Mouse (Mus musculus) CH12.LX (cell line): ENCODE data around the gene Ilkap. TPM values are rescaled to one million over a fixed set of nuclear protein-coding genes. Genes with fewer than 3 reads are reported as not detected.

Source experiments
- DNase-seq: peaks from one replicate; pipeline ENCODE4 v3.0.0-alpha.2; 2013; ENCODE audit errors: extremely low read depth
- H3K27ac ChIP-seq: 2 replicates; pipeline ENCODE4 v1.5.1; 2012; ENCODE audit warnings: low read depth, mild to moderate bottlenecking, control low read depth, moderate library complexity; ENCODE audit not compliant: insufficient read depth
- H3K27me3 ChIP-seq: replicated peaks from 2 replicates; pipeline ENCODE3; 2012; ENCODE audit warnings: inconsistent platforms
- H3K36me3 ChIP-seq, 2 experiments: replicated peaks in 1 of 2; 2 replicates each; pipeline versions ENCODE3 to v1.6.1; 2012; ENCODE audit warnings: inconsistent platforms in 1 of 2, low read length in 1 of 2, mild to moderate bottlenecking in 1 of 2, mixed read lengths in 1 of 2, moderate library complexity in 1 of 2; ENCODE audit not compliant: control insufficient read depth in 1 of 2, insufficient read depth in 1 of 2
- H3K4me1 ChIP-seq, 2 experiments: 2 replicates each; pipeline ENCODE4 v1.6.1; 2012; ENCODE audit warnings: inconsistent platforms in 1 of 2, moderate library complexity in 1 of 2; ENCODE audit not compliant: insufficient read depth in 2 of 2, control insufficient read depth in 1 of 2
- H3K4me2 ChIP-seq: 2 replicates; pipeline ENCODE4 v1.6.1; 2012; ENCODE audit warnings: low read depth, mild to moderate bottlenecking, control low read depth; ENCODE audit not compliant: poor library complexity, insufficient read depth, severe bottlenecking
- H3K4me3 ChIP-seq, 3 experiments: fragments of 150-350 bp in 1 of 3; sonication (generic) in 1 of 3; replicated peaks in 1 of 3; 2 replicates each; pipeline versions ENCODE3 to v1.5.1; 2011 to 2012; ENCODE audit warnings: low read depth in 2 of 3, low read length in 2 of 3, mild to moderate bottlenecking in 2 of 3, moderate library complexity in 2 of 3, control low read depth in 1 of 3, improper control_type of control experiment in 1 of 3, inconsistent platforms in 1 of 3, mixed read lengths in 1 of 3; ENCODE audit not compliant: poor library complexity in 1 of 3
- H3K79me2 ChIP-seq: replicated peaks from 2 replicates; pipeline ENCODE4 v1.6.1; 2012; ENCODE audit warnings: mild to moderate bottlenecking, moderate library complexity; ENCODE audit not compliant: control insufficient read depth, poor library complexity, insufficient read depth, severe bottlenecking; ENCODE audit errors: extremely low read depth
- H3K9ac ChIP-seq: 2 replicates; pipeline ENCODE4 v1.6.1; 2012; ENCODE audit warnings: low read depth, mild to moderate bottlenecking, control low read depth, moderate library complexity; ENCODE audit not compliant: insufficient read depth
- H3K9me3 ChIP-seq: replicated peaks from 2 replicates; pipeline ENCODE3; 2012; ENCODE audit warnings: low read length, inconsistent platforms, mixed read lengths
- BHLHE40 ChIP-seq: IDR thresholded peaks from 2 replicates; pipeline ENCODE4 v1.6.1; 2011; ENCODE audit warnings: mild to moderate bottlenecking, low read depth, low read length, improper control_type of control experiment
- CHD2 ChIP-seq: IDR thresholded peaks from 2 replicates; pipeline ENCODE4 v1.6.1; 2011; ENCODE audit warnings: low read length, improper control_type of control experiment
- E2F4 ChIP-seq: IDR thresholded peaks from 2 replicates; pipeline ENCODE4 v1.6.1; 2011; ENCODE audit warnings: low read depth, low read length, improper control_type of control experiment; ENCODE audit not compliant: insufficient replicate concordance
- EP300 ChIP-seq: IDR thresholded peaks from 2 replicates; pipeline ENCODE4 v1.6.1; 2011; ENCODE audit warnings: low read length, improper control_type of control experiment
- GABPA ChIP-seq: IDR thresholded peaks from 2 replicates; pipeline ENCODE4 v1.6.1; 2012; ENCODE audit warnings: low read depth, low read length, improper control_type of control experiment, inconsistent platforms; ENCODE audit not compliant: insufficient replicate concordance
- HCFC1 ChIP-seq: IDR thresholded peaks from 2 replicates; pipeline ENCODE4 v1.6.1; 2012; ENCODE audit warnings: low read depth, mild to moderate bottlenecking, inconsistent platforms, low read length, improper control_type of control experiment
- IRF4 ChIP-seq: IDR thresholded peaks from 2 replicates; pipeline ENCODE4 v1.6.1; 2014; ENCODE audit warnings: low read depth, mild to moderate bottlenecking, inconsistent platforms, low read length, improper control_type of control experiment
- JUN ChIP-seq: IDR thresholded peaks from 2 replicates; pipeline ENCODE4 v1.6.1; 2011; ENCODE audit warnings: low read depth, mild to moderate bottlenecking, low read length, improper control_type of control experiment, moderate library complexity; ENCODE audit not compliant: insufficient read depth
- MAFK ChIP-seq: IDR thresholded peaks from 2 replicates; pipeline ENCODE4 v1.6.1; 2011; ENCODE audit warnings: low read length, improper control_type of control experiment; ENCODE audit not compliant: insufficient replicate concordance
- MAZ ChIP-seq: IDR thresholded peaks from 2 replicates; pipeline ENCODE4 v1.6.1; 2012; ENCODE audit warnings: low read depth, mild to moderate bottlenecking, inconsistent platforms, low read length, improper control_type of control experiment, moderate library complexity
- MEF2A ChIP-seq: IDR thresholded peaks from 2 replicates; pipeline ENCODE4 v1.6.1; 2014; ENCODE audit warnings: low read depth, mild to moderate bottlenecking, inconsistent platforms, low read length, improper control_type of control experiment, borderline replicate concordance
- MYC ChIP-seq: IDR thresholded peaks from 2 replicates; pipeline ENCODE4 v1.6.1; 2011; ENCODE audit warnings: low read depth, mild to moderate bottlenecking, improper control_type of control experiment, low read length
- NRF1 ChIP-seq: IDR thresholded peaks from 2 replicates; pipeline ENCODE4 v1.6.1; 2014; ENCODE audit warnings: low read depth, mild to moderate bottlenecking, inconsistent platforms, low read length, improper control_type of control experiment, moderate library complexity
- PAX5 ChIP-seq: IDR thresholded peaks from 2 replicates; pipeline ENCODE4 v1.6.1; 2012; ENCODE audit warnings: low read length, inconsistent platforms, mixed read lengths
- POLR2A ChIP-seq: IDR thresholded peaks from 2 replicates; pipeline ENCODE4 v1.6.1; 2011; ENCODE audit warnings: low read depth, mild to moderate bottlenecking, improper control_type of control experiment, low read length
- POLR2AphosphoS2 ChIP-seq: IDR thresholded peaks from 2 replicates; pipeline ENCODE4 v1.6.1; 2011; ENCODE audit warnings: low read depth, low read length, improper control_type of control experiment
- SIN3A ChIP-seq: IDR thresholded peaks from 2 replicates; pipeline ENCODE4 v1.6.1; 2012; ENCODE audit warnings: low read length, improper control_type of control experiment, inconsistent platforms
- SMC3 ChIP-seq: IDR thresholded peaks from 2 replicates; pipeline ENCODE4 v1.6.1; 2011; ENCODE audit warnings: low read depth, low read length, improper control_type of control experiment
- TBP ChIP-seq: conservative IDR thresholded peaks from 2 replicates; pipeline ENCODE4 v1.6.1; 2011; ENCODE audit warnings: low read depth, low read length, improper control_type of control experiment
- TCF12 ChIP-seq: IDR thresholded peaks from 2 replicates; pipeline ENCODE4 v1.6.1; 2014; ENCODE audit warnings: low read depth, mild to moderate bottlenecking, inconsistent platforms, low read length, improper control_type of control experiment
- UBTF ChIP-seq: IDR thresholded peaks from 2 replicates; pipeline ENCODE4 v1.6.1; 2012; ENCODE audit warnings: low read depth, mild to moderate bottlenecking, inconsistent platforms, low read length, improper control_type of control experiment, moderate library complexity
- USF1 ChIP-seq: IDR thresholded peaks from 2 replicates; pipeline ENCODE4 v1.6.1; 2014; ENCODE audit warnings: low read depth, mild to moderate bottlenecking, inconsistent platforms, low read length, improper control_type of control experiment
- ZC3H11A ChIP-seq: IDR thresholded peaks from 2 replicates; pipeline ENCODE4 v1.6.1; 2012; ENCODE audit warnings: low read depth, mild to moderate bottlenecking, inconsistent platforms, low read length, improper control_type of control experiment
- ZKSCAN1 ChIP-seq: IDR thresholded peaks from 2 replicates; pipeline ENCODE4 v1.6.1; 2012; ENCODE audit warnings: low read depth, inconsistent platforms, low read length, improper control_type of control experiment, borderline replicate concordance
- ZNF384 ChIP-seq: IDR thresholded peaks from 2 replicates; pipeline ENCODE4 v1.6.1; 2012; ENCODE audit warnings: low read depth, low read length, improper control_type of control experiment, inconsistent platforms
- dilution Hi-C: fragments of 300-500 bp; cut with MboI; formaldehyde crosslinking; loops from 2 replicates; pipeline ENCODE4 v1.14.3; 2020; ENCODE audit warnings: low sequenced_read_pairs; ENCODE audit not compliant: extremely low pct_unique_long_range_greater_than_20kb, extremely low pct_ligation_motif_present
- in situ Hi-C: fragments of 300-500 bp; cut with MboI; formaldehyde crosslinking; loops from 3 replicates; pipeline ENCODE4 v1.14.3; 2019; ENCODE audit warnings: low sequenced_read_pairs, low pct_ligation_motif_present, low pct_unique_long_range_greater_than_20kb, mixed read lengths
- polyA plus RNA-seq: library from polyadenylated mRNA; unstranded; fragments of >175 nt; gene quantifications from 2 replicates; pipeline ENCODE4 v1.2.1, GENCODE M21; 2012; ENCODE audit warnings: low read depth; ENCODE audit not compliant: insufficient read length
- total RNA-seq, 2 experiments: library from RNA; depleted of rRNA; stranded (reverse); fragments of 300-350 nt in 1 of 2; fragments of >200 nt in 1 of 2; gene quantifications; 2 replicates each; pipeline ENCODE4 v1.2.3; 2012 to 2014

Ilkap gene
- total and polyA plus RNA-seq, 3 experiments: 77.9 to 101 (median 79.1) TPM

DNA sequence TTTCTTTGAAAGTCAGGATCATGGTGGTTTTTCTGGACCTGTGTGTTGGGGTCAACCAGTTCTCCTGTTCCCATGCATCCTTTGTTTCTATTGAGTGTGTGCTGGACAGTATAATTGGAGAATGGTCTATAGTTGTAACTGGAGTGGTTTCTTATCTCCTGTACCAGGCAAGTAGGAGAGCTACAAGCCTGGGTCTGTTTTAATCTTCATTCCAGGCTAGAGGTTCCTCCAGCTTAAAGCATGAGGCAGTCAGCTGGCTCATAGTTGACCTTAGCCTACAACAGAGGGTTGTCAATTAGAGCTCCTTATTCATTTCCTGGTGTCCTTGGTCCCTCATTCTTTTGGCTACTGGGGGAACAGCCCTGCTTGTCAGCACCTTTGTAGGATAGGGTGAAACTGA, 65.0 kb downstream of the Ilkap start:
- Histone ChIP-seq H3K4me1 (peaks cover 0 to 20% of the 10 kb centered on the region in 2 experiments; a peak in 2 of 4 replicates), H3K27ac (no peak overlapping the region), H3K36me3 (peaks cover 24 to 90% of the 10 kb centered on the region in 2 experiments), H3K9ac (no peak overlapping the region), H3K27me3 (no peaks in the 10 kb centered on the region), H3K79me2 (no peaks in the 10 kb centered on the region), H3K9me3 (no peaks in the 10 kb centered on the region), H3K4me2 (no peak overlapping the region), H3K4me3 (no peak overlapping the region)
- DNase-seq: no peak
- TF ChIP-seq HCFC1 (no peak), ZC3H11A (no peak)
- dilution Hi-C loops (no loop called here), in situ Hi-C loops (no loop called here)

DNA sequence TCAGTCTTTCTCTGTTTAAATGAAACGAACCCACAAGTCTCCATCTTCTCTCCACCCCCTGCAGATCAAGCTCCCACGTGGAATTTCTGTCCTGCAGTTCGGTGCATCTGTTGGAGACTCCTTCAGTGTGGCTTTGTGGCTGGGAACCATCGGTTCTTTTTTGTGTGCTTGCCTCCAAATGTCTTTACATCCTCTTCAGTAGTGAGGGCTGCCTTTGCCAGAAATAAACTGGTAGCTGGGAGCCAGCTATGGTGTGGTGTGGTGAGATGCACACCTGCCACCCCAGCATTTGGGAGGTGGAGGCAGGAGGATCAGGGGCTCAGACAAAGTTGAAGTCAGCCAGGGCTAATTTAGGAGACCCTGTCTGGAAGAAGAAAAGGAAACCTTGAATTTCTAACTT, 66.5 kb downstream of the Ilkap start:
- Histone ChIP-seq H3K27me3 (no peaks in the 10 kb centered on the region), H3K36me3 (peaks cover 34 to 91% of the 10 kb centered on the region in 2 experiments), H3K9ac (no peak overlapping the region), H3K27ac (no peak overlapping the region), H3K9me3 (no peaks in the 10 kb centered on the region), H3K4me3 (no peak overlapping the region), H3K4me2 (no peak overlapping the region), H3K4me1 (peaks cover 0 to 24% of the 10 kb centered on the region in 2 experiments; a peak in 2 of 4 replicates), H3K79me2 (no peaks in the 10 kb centered on the region)
- no peak for DNase-seq
- dilution Hi-C loops (no loop called here), in situ Hi-C loops (no loop called here)
- no peak for TF ChIP-seq PAX5
- no peak for TF ChIP-seq BHLHE40
- no peak for TF ChIP-seq TCF12
- no peak for TF ChIP-seq GABPA
- no peak for TF ChIP-seq POLR2AphosphoS2
- no peak for TF ChIP-seq MYC
- TF ChIP-seq NRF1: no peak
- TF ChIP-seq, all 38 proteins: peak for 0

DNA sequence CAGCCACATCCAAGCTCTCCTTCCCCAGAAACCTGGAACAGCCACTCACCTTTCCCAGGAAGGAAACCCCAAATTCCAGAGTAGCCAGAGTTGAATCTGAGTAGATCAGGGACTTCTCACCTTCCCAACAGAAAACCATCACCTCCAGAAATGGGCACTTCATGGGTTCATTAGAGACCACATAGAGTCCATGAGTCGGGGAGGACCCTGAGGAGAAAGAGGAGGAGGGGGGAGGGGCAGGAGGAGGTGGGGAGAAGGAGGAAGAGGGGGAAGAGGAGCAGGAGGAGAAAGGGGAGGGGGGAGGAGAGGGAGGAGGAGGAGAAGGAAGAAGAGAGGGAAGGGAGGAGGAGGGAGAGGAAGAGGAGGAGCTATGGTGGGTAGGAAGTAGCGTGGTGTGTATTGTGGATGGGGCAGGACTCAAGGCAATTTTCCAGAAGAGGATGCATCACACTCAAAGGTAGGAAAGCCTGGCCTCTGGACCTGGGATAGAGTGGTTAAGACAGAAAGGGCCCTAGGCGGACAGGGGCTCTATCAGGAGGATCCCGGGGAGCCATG, 73.0 kb downstream of the Ilkap start:
- Histone ChIP-seq H3K79me2 (peaks cover 4% of the 10 kb centered on the region; the same call in 1 of the 2 replicates), H3K4me2 (peak overlapping the region; percentile 69), H3K27ac (no peak overlapping the region), H3K9ac (peak overlapping the region; percentile 64), H3K4me1 (peaks cover 21 to 32% of the 10 kb centered on the region in 2 experiments), H3K4me3 (peak overlapping the region; percentile 74 to 92 (median 85)), H3K27me3 (no peaks in the 10 kb centered on the region), H3K9me3 (no peaks in the 10 kb centered on the region), H3K36me3 (peaks cover 15 to 69% of the 10 kb centered on the region in 2 experiments)
- dilution Hi-C loops (no loop called here), in situ Hi-C loops (no loop called here)
- peak; percentile 35 for DNase-seq
- TF ChIP-seq MEF2A (peak; percentile 13; the same call in 1 of the 2 replicates), UBTF (no peak), PAX5 (no peak), BHLHE40 (no peak), E2F4 (no peak), SIN3A (peak; percentile 68; the same call in 1 of the 2 replicates), ZKSCAN1 (no peak), GABPA (no peak), POLR2A (peak; percentile 77), MAFK (no peak), JUN (no peak), EP300 (no peak), IRF4 (no peak), USF1 (no peak), TBP (0 out of 2 replicates have a peak, but pooled peaks have one; percentile 56), ZNF384 (no peak), MAZ (peak; percentile 87), CHD2 (peak; percentile 64), SMC3 (no peak)
